Mouse (Mus musculus): Measurements from ENCODE around the gene Arhgap40. TPM values are rescaled to one million over a fixed set of nuclear protein-coding genes. Genes with fewer than 3 reads are reported as not detected.

Gene Arhgap40
- not detected for polyA plus RNA-seq (2017; shearing (Covaris generic))

GRCm38 (mm10) chr2:158512528-158512927 is at the start of gene Arhgap40:
Gene Arhgap40 (plus strand): TSS chr2:158512796.

GRCm38 (mm10) chr2:158501836-158502812 is 10.5 kb upstream of the Arhgap40 start, which contains the start of gene Adig:
Gene Adig (plus strand): TSS chr2:158502612.

Other genes with a start within 250 kb of the Arhgap40 start
- gene Lbp, start 206.3 kb upstream of the Arhgap40 start, polyA plus RNA-seq (2017; shearing (Covaris generic)) = 1.2 TPM
- gene Snhg11, start 137.2 kb upstream of the Arhgap40 start, polyA plus RNA-seq (2017; shearing (Covaris generic)) = not detected
- 6.4 TPM for gene Ralgapb, start 102.9 kb upstream of the Arhgap40 start, polyA plus RNA-seq (2017; shearing (Covaris generic))
- gene Adig, start 10.2 kb upstream of the Arhgap40 start, polyA plus RNA-seq (2017; shearing (Covaris generic)) = not detected
- gene Slc32a1, start 98.0 kb downstream of the Arhgap40 start, polyA plus RNA-seq (2017; shearing (Covaris generic)) = not detected
- 1.6 TPM for gene Actr5, start 112.1 kb downstream of the Arhgap40 start, polyA plus RNA-seq (2017; shearing (Covaris generic))
- 35.3 TPM for gene Ppp1r16b, start 152.6 kb downstream of the Arhgap40 start, polyA plus RNA-seq (2017; shearing (Covaris generic))

Measured in CD4-positive, CD25-positive, alpha-beta regulatory T cell, adult 9 weeks (primary cell).